Mouse (Mus musculus) splenic B cell, adult 2 months (primary cell): Measurements from ENCODE around the gene Mill2.
A peak's percentile ranks its signal among the peaks of the same experiment; 100 is the strongest.
"Not testable (repeated sequence)": the region's sequence is repeated elsewhere in the genome, so short reads cannot be mapped to it uniquely, and the experiment has no call there.

Experiments
- DNase-seq: peaks from one replicate; pipeline ENCODE4 v3.0.0-alpha.2; 2011; ENCODE audit warnings: low read depth, low spot score
- H3K27me3 ChIP-seq: 2 replicates; pipeline ENCODE4 v1.6.1; 2012; ENCODE audit warnings: mild to moderate bottlenecking, low read length, moderate library complexity, mixed read lengths; ENCODE audit not compliant: control insufficient read depth, poor library complexity, insufficient read depth, severe bottlenecking
- H3K36me3 ChIP-seq: 2 replicates; pipeline ENCODE4 v1.6.1; 2012; ENCODE audit warnings: mild to moderate bottlenecking, low read length, moderate library complexity, mixed read lengths; ENCODE audit not compliant: control insufficient read depth, poor library complexity, insufficient read depth, severe bottlenecking

The Mill2 gene

GRCm38 (mm10) chr7:18839865-18840264 is at the start of gene Mill2:
Mill2 (plus strand) TSS chr7:18839966.
- H3K27me3 ChIP-seq = no peaks in the 10 kb centered on the region
- H3K36me3 ChIP-seq = no peaks in the 10 kb centered on the region
- DNase-seq = no peak

- H3K27me3 ChIP-seq, H3K36me3 ChIP-seq, DNase-seq: not testable (repeated sequence)
Observed at GRCm38 (mm10) chr7:18790671-18791070, 49.1 kb upstream of the Mill2 start.

- Histone ChIP-seq H3K36me3 (no peaks in the 10 kb centered on the region), H3K27me3 (no peaks in the 10 kb centered on the region)
- no peak for DNase-seq
Observed at GRCm38 (mm10) chr7:18798420-18798819, 41.3 kb upstream of the Mill2 start, which contains the start of gene Psg19. Psg19 (minus strand) TSS chr7:18798520.

GRCm38 (mm10) chr7:18799129-18799528 is 40.6 kb upstream of the Mill2 start:
- no peak for DNase-seq
- H3K36me3 ChIP-seq = no peaks in the 10 kb centered on the region
- H3K27me3 ChIP-seq = no peaks in the 10 kb centered on the region

GRCm38 (mm10) chr7:18803526-18803925 is 36.2 kb upstream of the Mill2 start:
- H3K27me3 ChIP-seq = no peaks in the 10 kb centered on the region
- no peaks in the 10 kb centered on the region for H3K36me3 ChIP-seq
- no peak for DNase-seq

- no peaks in the 10 kb centered on the region for H3K27me3 ChIP-seq
- DNase-seq = no peak
- H3K36me3 ChIP-seq = no peaks in the 10 kb centered on the region
Observed at GRCm38 (mm10) chr7:18818301-18818700, 21.5 kb upstream of the Mill2 start.

- DNase-seq = no peak
- Histone ChIP-seq H3K36me3 (no peaks in the 10 kb centered on the region), H3K27me3 (no peaks in the 10 kb centered on the region)
Observed at GRCm38 (mm10) chr7:18821507-18821906, 18.3 kb upstream of the Mill2 start, which contains the start of gene Psg17. Psg17 (minus strand) TSS chr7:18821607.

- Histone ChIP-seq H3K36me3 (no peaks in the 10 kb centered on the region), H3K27me3 (no peaks in the 10 kb centered on the region)
- DNase-seq = no peak
Observed at GRCm38 (mm10) chr7:18827792-18828546, 11.8 kb upstream of the Mill2 start.

- no peaks in the 10 kb centered on the region for H3K36me3 ChIP-seq
- DNase-seq = no peak
- no peaks in the 10 kb centered on the region for H3K27me3 ChIP-seq
Observed at GRCm38 (mm10) chr7:18828592-18828991, 11.2 kb upstream of the Mill2 start.

- no peak for DNase-seq
- H3K27me3 ChIP-seq = no peaks in the 10 kb centered on the region
- H3K36me3 ChIP-seq = no peaks in the 10 kb centered on the region
Observed at GRCm38 (mm10) chr7:18829545-18829944, 10.2 kb upstream of the Mill2 start.

GRCm38 (mm10) chr7:18832298-18832697 is 7.5 kb upstream of the Mill2 start:
- Histone ChIP-seq H3K27me3 (no peaks in the 10 kb centered on the region), H3K36me3 (no peaks in the 10 kb centered on the region)
- no peak for DNase-seq

- DNase-seq = peak; percentile 2
- Histone ChIP-seq H3K27me3 (no peaks in the 10 kb centered on the region), H3K36me3 (no peaks in the 10 kb centered on the region)
Observed at GRCm38 (mm10) chr7:18840386-18841173, 814 bp downstream of the Mill2 start.

- Histone ChIP-seq H3K27me3 (no peaks in the 10 kb centered on the region), H3K36me3 (no peaks in the 10 kb centered on the region)
- DNase-seq = no peak
Observed at GRCm38 (mm10) chr7:18841174-18841567, 1.4 kb downstream of the Mill2 start.

- no peak for DNase-seq
- H3K36me3 ChIP-seq = no peaks in the 10 kb centered on the region
- no peaks in the 10 kb centered on the region for H3K27me3 ChIP-seq
Observed at GRCm38 (mm10) chr7:18844811-18845210, 5.0 kb downstream of the Mill2 start.

- no peaks in the 10 kb centered on the region for H3K27me3 ChIP-seq
- DNase-seq = no peak
- H3K36me3 ChIP-seq = no peaks in the 10 kb centered on the region
Observed at GRCm38 (mm10) chr7:18848395-18848794, 8.6 kb downstream of the Mill2 start.
